Mouse (Mus musculus) hindlimb bud, embryonic 11.5 days (tissue): ENCODE results near the gene Fbxo31.

Source experiments
- DNase-seq: peaks from one replicate; pipeline ENCODE4 v3.0.0-alpha.2; 2012; ENCODE audit warnings: low read depth, low spot score; ENCODE audit errors: extremely low spot score

Fbxo31 gene

GRCm38 (mm10) chr8:121553831-121554475 lies 24.7 kb downstream of the Fbxo31 start:
- DNase-seq: no peak

GRCm38 (mm10) chr8:121552506-121552905 lies 26.1 kb downstream of the Fbxo31 start:
- DNase-seq: no peak

GRCm38 (mm10) chr8:121551065-121551985 lies 27.3 kb downstream of the Fbxo31 start:
- no peak for DNase-seq

GRCm38 (mm10) chr8:121550056-121550455 lies 28.6 kb downstream of the Fbxo31 start:
- DNase-seq: no peak

GRCm38 (mm10) chr8:121547132-121547531 lies 31.5 kb downstream of the Fbxo31 start:
- DNase-seq: peak; percentile 58

GRCm38 (mm10) chr8:121544936-121545335 lies 33.7 kb downstream of the Fbxo31 start:
- DNase-seq: no peak

GRCm38 (mm10) chr8:121544276-121544785 lies 34.3 kb downstream of the Fbxo31 start, which contains the start of gene 1700018B08Rik:
1700018B08Rik (minus strand) TSS chr8:121544320.
- DNase-seq: no peak

- DNase-seq: no peak
Measured at GRCm38 (mm10) chr8:121542901-121543300, 35.7 kb downstream of the Fbxo31 start.

- no peak for DNase-seq
Measured at GRCm38 (mm10) chr8:121541862-121542261, 36.7 kb downstream of the Fbxo31 start.

- no peak for DNase-seq
Measured at GRCm38 (mm10) chr8:121532381-121532780, 46.2 kb downstream of the Fbxo31 start.

GRCm38 (mm10) chr8:121530639-121531038 lies 48.0 kb downstream of the Fbxo31 start:
- no peak for DNase-seq

GRCm38 (mm10) chr8:121528790-121529189 lies 49.8 kb downstream of the Fbxo31 start:
- no peak for DNase-seq

- no peak for DNase-seq
Measured at GRCm38 (mm10) chr8:121527751-121528150, 50.9 kb downstream of the Fbxo31 start.

GRCm38 (mm10) chr8:121526811-121527550 lies 51.6 kb downstream of the Fbxo31 start:
- DNase-seq: no peak

- no peak for DNase-seq
Measured at GRCm38 (mm10) chr8:121525111-121525818, 53.3 kb downstream of the Fbxo31 start.

GRCm38 (mm10) chr8:121513429-121513828 lies 65.2 kb downstream of the Fbxo31 start:
- DNase-seq: peak; percentile 72

GRCm38 (mm10) chr8:121511751-121512150 lies 66.9 kb downstream of the Fbxo31 start:
- no peak for DNase-seq
